Mouse (Mus musculus): Measurements from ENCODE around the gene Fgf16. TPM values are rescaled to one million over a fixed set of nuclear protein-coding genes. Genes with fewer than 3 reads are reported as not detected.

The Fgf16 gene
- polyA plus RNA-seq (2015; fragmentation: Nextera tagmentation; extraction: Ambion mirVana): 0.23 and 0.36 TPM in 2 replicates

DNA sequence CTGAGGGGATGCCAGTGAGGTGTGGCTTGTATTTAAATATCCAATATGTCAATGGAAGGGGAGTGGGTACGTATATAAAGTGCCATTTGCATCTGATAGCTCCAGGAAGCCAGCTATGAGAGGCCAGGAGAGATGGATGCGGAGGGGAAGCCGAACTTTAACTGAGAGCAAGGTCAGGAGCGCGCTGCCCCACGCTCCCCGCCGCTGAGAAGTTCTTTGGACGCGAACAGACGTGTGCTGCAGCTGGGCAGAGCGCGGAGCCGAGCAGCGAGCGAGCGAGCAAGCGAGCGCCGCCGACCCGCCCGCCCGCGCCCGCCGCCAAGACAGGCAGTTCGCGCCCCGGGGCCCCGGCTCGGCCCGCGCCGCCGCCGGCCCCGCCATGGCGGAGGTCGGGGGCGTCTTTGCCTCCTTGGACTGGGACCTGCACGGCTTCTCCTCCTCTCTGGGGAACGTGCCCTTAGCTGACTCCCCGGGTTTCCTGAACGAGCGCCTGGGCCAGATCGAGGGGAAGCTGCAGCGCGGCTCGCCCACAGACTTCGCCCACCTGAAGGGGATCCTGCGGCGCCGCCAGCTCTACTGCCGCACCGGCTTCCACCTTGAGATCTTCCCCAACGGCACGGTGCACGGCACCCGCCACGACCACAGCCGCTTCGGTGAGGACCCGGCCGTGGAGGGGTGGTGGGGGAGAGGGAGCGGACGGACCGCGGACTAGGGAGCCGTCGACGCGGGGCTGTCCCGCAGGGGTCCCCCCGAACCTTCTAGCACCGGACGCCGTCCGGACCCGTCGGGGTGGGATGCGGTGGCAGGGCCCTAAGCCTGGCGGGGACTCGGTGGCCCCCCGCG lies at the start of gene Fgf16:
TSS of gene Fgf16 (plus strand) at position 118 of the 843 bp plus-strand sequence.
- Histone ChIP-seq H3K4me3 (replicated peaks) (peak within 1 kb of the TSS; percentile 45), H3K4me1 (peaks cover 18% of the 10 kb centered on the region; the same call in 1 of the 2 replicates), H3K4me2 (peak within 1 kb of the TSS; percentile 67), H3K36me3 (no peaks in the 10 kb centered on the region), H3K27me3 (peaks cover 73% of the 10 kb centered on the region), H3K9ac (no peak within 1 kb of the TSS), H3K27ac (no peak within 1 kb of the TSS), H3K9me3 (replicated peaks) (no peaks in the 10 kb centered on the region)
- ATAC-seq (replicated peaks; ENCODE audit: low FRiP score): peak; percentile 17; the same call in 1 of the 2 replicates
- WGBS: 16% methylated on average over 66 of the region's 86 CpGs

GRCm38 (mm10) chrX:105714740-105715139 lies 49.3 kb upstream of the Fgf16 start:
- Histone ChIP-seq H3K36me3 (no peaks in the 10 kb centered on the region), H3K4me2 (no peak overlapping the region), H3K9ac (no peak overlapping the region), H3K9me3 (replicated peaks) (no peaks in the 10 kb centered on the region), H3K4me3 (replicated peaks) (no peak overlapping the region), H3K4me1 (no peaks in the 10 kb centered on the region), H3K27ac (no peak overlapping the region), H3K27me3 (peaks cover 28% of the 10 kb centered on the region)
- WGBS: 78% methylated on average over 4 of the region's 4 CpGs
- peak; percentile 89 for ATAC-seq (replicated peaks; ENCODE audit: low FRiP score)

GRCm38 (mm10) chrX:105715789-105716321 lies 48.2 kb upstream of the Fgf16 start:
- Histone ChIP-seq H3K4me2 (no peak overlapping the region), H3K36me3 (no peaks in the 10 kb centered on the region), H3K4me1 (no peaks in the 10 kb centered on the region), H3K27me3 (peaks cover 28% of the 10 kb centered on the region), H3K4me3 (replicated peaks) (no peak overlapping the region), H3K27ac (no peak overlapping the region), H3K9ac (no peak overlapping the region), H3K9me3 (replicated peaks) (no peaks in the 10 kb centered on the region)
- no peak for ATAC-seq (replicated peaks; ENCODE audit: low FRiP score)
- 91% methylated on average over 7 of the region's 7 CpGs for WGBS

DNA sequence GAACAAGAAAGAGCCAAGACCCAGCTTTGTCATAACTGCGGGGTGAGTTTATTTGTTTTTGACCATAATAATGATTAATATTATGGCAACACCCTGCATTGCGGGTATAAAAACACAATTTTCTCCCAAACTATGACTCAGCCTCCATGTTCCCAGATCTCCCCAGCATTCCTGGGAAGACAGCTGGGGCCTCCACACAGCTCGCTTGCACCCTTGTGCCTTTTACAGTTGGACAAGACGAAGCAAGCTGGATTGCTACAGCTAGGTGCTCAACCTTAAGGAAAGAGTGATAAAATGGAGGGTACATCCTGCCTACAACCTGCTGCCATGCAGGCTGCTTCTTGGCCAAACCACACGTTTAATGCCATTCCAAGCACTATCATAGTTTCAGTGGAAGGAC lies 45.7 kb upstream of the Fgf16 start:
- Histone ChIP-seq H3K4me3 (replicated peaks) (no peak overlapping the region), H3K9me3 (replicated peaks) (no peaks in the 10 kb centered on the region), H3K27ac (no peak overlapping the region), H3K4me2 (no peak overlapping the region), H3K27me3 (peaks cover 32% of the 10 kb centered on the region), H3K9ac (no peak overlapping the region), H3K4me1 (no peaks in the 10 kb centered on the region), H3K36me3 (no peaks in the 10 kb centered on the region)
- WGBS: 82% methylated on average over 5 of the region's 5 CpGs
- ATAC-seq (replicated peaks; ENCODE audit: low FRiP score): no peak

DNA sequence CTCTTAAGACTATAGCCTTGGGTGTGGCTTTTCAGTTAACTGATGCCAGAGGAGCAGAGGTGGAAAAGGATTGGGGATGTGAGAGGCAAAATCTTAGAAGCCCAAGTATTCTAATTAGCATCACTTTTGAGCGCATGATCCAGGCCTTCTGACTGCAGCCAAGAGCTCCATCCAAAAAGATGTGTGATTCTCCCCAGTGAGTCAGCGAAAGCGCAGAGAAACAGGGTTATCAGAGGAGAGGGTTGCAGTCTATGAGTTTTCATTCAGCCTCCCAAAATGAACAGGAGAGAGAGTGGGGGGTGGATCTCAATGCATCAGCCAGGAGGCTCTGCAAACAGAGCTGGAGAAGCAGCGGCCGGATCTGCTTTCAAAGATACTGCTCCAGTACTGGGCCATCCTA lies 45.1 kb upstream of the Fgf16 start:
- H3K36me3 ChIP-seq: no peaks in the 10 kb centered on the region
- H3K9me3 ChIP-seq (replicated peaks): no peaks in the 10 kb centered on the region
- peaks cover 32% of the 10 kb centered on the region for H3K27me3 ChIP-seq
- no peak overlapping the region for H3K9ac ChIP-seq
- no peak overlapping the region for H3K4me3 ChIP-seq (replicated peaks)
- ATAC-seq (replicated peaks; ENCODE audit: low FRiP score): no peak
- no peak overlapping the region for H3K27ac ChIP-seq
- H3K4me2 ChIP-seq: no peak overlapping the region
- 86% methylated on average over 5 of the region's 5 CpGs for WGBS
- no peaks in the 10 kb centered on the region for H3K4me1 ChIP-seq

- Histone ChIP-seq H3K4me2 (no peak overlapping the region), H3K27me3 (peaks cover 8% of the 10 kb centered on the region; the same call in 1 of the 2 replicates), H3K9me3 (replicated peaks) (no peaks in the 10 kb centered on the region), H3K4me1 (no peaks in the 10 kb centered on the region), H3K4me3 (replicated peaks) (no peak overlapping the region), H3K27ac (no peak overlapping the region), H3K36me3 (no peaks in the 10 kb centered on the region), H3K9ac (no peak overlapping the region)
- no peak for ATAC-seq (replicated peaks; ENCODE audit: low FRiP score)
- WGBS: 71% methylated on average over 7 of the region's 7 CpGs
Measured at GRCm38 (mm10) chrX:105724174-105724573, 39.9 kb upstream of the Fgf16 start.

DNA sequence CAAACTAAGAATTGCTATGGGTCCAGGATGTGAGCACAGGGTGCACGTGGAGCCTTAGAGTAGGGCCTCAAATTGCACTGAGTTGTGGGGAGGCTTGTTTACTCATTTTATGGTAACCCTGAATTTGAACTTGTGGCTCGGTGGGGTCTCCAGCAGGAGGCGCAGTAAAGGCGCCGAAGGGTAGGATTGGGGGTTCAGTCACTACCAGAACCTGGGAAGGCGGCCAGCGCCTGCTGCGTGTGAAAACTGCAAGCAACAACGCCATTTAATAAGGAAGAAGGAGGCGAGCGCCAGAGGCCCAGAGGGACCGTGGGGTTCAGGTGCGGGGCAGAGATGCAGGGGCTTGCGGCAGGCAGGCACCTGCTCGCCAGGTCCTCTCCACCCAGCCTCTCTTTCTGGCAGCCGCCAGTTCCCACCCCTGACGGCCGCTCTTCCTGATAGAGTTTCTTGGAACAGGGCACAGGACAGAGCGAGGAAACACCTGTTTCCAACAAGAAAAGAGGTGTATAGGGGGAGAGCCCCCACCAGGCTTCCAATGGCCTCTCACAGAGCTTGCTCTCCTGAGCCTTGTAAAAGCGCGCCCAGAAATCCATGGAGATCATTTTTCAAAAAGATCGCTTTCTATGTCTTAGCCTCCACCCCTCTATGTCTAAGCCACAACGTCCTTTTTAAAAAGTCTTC lies 1.1 kb upstream of the Fgf16 start:
- ATAC-seq (replicated peaks; ENCODE audit: low FRiP score): peak; percentile 31; the same call in 1 of the 2 replicates
- Histone ChIP-seq H3K36me3 (no peaks in the 10 kb centered on the region), H3K27ac (no peak overlapping the region), H3K4me1 (peaks cover 18% of the 10 kb centered on the region; the same call in 1 of the 2 replicates), H3K9ac (no peak overlapping the region), H3K4me3 (replicated peaks) (peak overlapping the region; percentile 45), H3K4me2 (peak overlapping the region; percentile 67), H3K27me3 (peaks cover 69% of the 10 kb centered on the region), H3K9me3 (replicated peaks) (no peaks in the 10 kb centered on the region)
- 15% methylated on average over 23 of the region's 23 CpGs for WGBS

DNA sequence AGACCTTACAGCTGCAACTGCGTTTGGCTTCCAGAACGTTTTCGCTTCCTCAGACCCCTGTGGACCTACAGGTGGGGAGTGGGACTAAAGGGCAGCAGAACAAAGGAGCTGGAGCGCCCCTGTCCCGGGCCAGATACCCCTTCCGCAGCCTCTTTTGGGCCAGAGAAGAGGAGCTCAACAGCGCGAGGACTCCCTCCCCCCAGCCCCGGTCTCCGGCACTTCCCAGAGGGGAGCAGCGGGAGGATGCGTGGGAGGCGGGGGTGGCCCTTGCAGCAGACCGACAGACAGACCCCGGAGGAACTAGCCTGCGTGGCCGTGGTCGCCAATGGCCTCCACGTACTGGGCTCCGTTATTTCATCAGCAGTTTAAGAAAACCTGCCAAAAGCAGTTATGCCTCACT lies 467 bp upstream of the Fgf16 start:
- Histone ChIP-seq H3K9me3 (replicated peaks) (no peaks in the 10 kb centered on the region), H3K9ac (no peak overlapping the region), H3K27ac (no peak overlapping the region), H3K4me3 (replicated peaks) (peak overlapping the region; percentile 45), H3K27me3 (peaks cover 73% of the 10 kb centered on the region), H3K4me1 (peaks cover 18% of the 10 kb centered on the region; the same call in 1 of the 2 replicates), H3K4me2 (peak overlapping the region; percentile 67), H3K36me3 (no peaks in the 10 kb centered on the region)
- WGBS: 21% methylated on average over 20 of the region's 20 CpGs
- ATAC-seq (replicated peaks; ENCODE audit: low FRiP score): no peak

DNA sequence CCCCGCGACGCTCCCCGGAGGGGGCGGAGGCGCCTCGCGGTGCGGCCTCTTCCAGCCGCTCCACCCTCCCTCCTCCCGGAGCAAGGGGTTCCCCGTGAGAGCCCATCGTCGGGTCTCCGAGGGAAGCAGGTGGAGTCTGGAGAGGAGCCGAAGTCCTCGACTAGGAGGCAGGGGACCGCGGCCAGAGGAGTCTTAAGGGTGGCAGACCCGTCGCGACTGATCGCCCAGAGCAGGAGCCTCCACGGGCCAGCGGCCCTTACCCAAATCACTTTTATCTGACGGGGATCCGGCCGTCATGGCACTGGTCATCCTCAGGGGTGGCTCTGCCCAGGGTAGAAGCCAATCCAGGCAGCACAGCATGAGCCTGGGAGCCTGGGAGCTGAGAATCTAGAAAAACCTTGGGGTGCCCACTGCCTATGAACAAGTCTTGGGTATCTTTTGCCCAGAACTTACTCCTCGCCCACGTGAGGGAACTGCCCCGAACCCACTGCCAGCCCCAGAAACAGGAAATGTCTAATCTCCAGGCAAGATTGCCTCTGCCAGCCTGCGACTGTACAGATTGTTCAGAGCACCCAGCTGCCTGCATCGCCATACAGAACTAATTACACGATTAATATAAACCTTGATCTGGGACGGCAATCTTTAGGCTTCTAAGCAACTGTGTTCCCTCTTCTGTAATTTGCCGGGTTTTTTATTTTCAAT lies 1.1 kb downstream of the Fgf16 start:
- Histone ChIP-seq H3K27ac (no peak overlapping the region), H3K4me1 (peaks cover 18% of the 10 kb centered on the region; the same call in 1 of the 2 replicates), H3K4me3 (replicated peaks) (peak overlapping the region; percentile 45), H3K36me3 (no peaks in the 10 kb centered on the region), H3K27me3 (peaks cover 72% of the 10 kb centered on the region), H3K9me3 (replicated peaks) (no peaks in the 10 kb centered on the region), H3K4me2 (peak overlapping the region; percentile 67), H3K9ac (no peak overlapping the region)
- WGBS: 22% methylated on average over 28 of the region's 36 CpGs
- ATAC-seq (replicated peaks; ENCODE audit: low FRiP score): peak; percentile 40

- Histone ChIP-seq H3K4me2 (no peak overlapping the region), H3K4me1 (peaks cover 18% of the 10 kb centered on the region; the same call in 1 of the 2 replicates), H3K27me3 (peaks cover 70% of the 10 kb centered on the region), H3K9ac (no peak overlapping the region), H3K9me3 (replicated peaks) (no peaks in the 10 kb centered on the region), H3K4me3 (replicated peaks) (no peak overlapping the region), H3K27ac (no peak overlapping the region), H3K36me3 (no peaks in the 10 kb centered on the region)
- no peak for ATAC-seq (replicated peaks; ENCODE audit: low FRiP score)
- 45% methylated on average over 6 of the region's 6 CpGs for WGBS
Measured at GRCm38 (mm10) chrX:105766013-105766412, 1.9 kb downstream of the Fgf16 start.

GRCm38 (mm10) chrX:105767177-105767764 lies 3.2 kb downstream of the Fgf16 start:
- ATAC-seq (replicated peaks; ENCODE audit: low FRiP score): peak; percentile 30
- Histone ChIP-seq H3K9ac (no peak overlapping the region), H3K4me2 (no peak overlapping the region), H3K9me3 (replicated peaks) (no peaks in the 10 kb centered on the region), H3K36me3 (no peaks in the 10 kb centered on the region), H3K4me3 (replicated peaks) (no peak overlapping the region), H3K27me3 (peaks cover 69% of the 10 kb centered on the region), H3K27ac (no peak overlapping the region), H3K4me1 (peaks cover 18% of the 10 kb centered on the region; the same call in 1 of the 2 replicates)
- 27% methylated on average over 9 of the region's 9 CpGs for WGBS

Data from kidney, embryonic 15.5 days (tissue).